Mouse (Mus musculus) CD4-positive, CD25-positive, alpha-beta regulatory T cell, adult 4 months (primary cell): ENCODE data around the gene Tmem50b. TPM values are rescaled to one million over a fixed set of nuclear protein-coding genes. Genes with fewer than 3 reads are reported as not detected.

Experiments
- ATAC-seq: one replicate; pipeline ENCODE4 v1.8.0; 2017
- polyA plus RNA-seq, 2 experiments: library from polyadenylated mRNA; unstranded; fragments of 100-300 nt; shearing (Covaris generic); gene quantifications; one replicate each; pipeline ENCODE4 v1.2.1; 2017

Tmem50b gene
- polyA plus RNA-seq, 2 experiments from 2014 or later, result 27.7 to 38.4 TPM

- no peak for ATAC-seq
These were observed 35.8 kb downstream of the Tmem50b start for GRCm38 (mm10) chr16:91561541-91562457.

- no peak for ATAC-seq
These were observed 36.5 kb downstream of the Tmem50b start for GRCm38 (mm10) chr16:91561099-91561498.

GRCm38 (mm10) chr16:91557693-91558092 lies 39.9 kb downstream of the Tmem50b start:
- ATAC-seq, result no peak

GRCm38 (mm10) chr16:91557214-91557613 lies 40.4 kb downstream of the Tmem50b start:
- ATAC-seq, result no peak

GRCm38 (mm10) chr16:91556659-91557058 lies 40.9 kb downstream of the Tmem50b start:
- ATAC-seq, result no peak

- ATAC-seq, result no peak
These were observed 42.5 kb downstream of the Tmem50b start for GRCm38 (mm10) chr16:91555017-91555605.

- ATAC-seq, result peak; percentile 66
These were observed 44.0 kb downstream of the Tmem50b start for GRCm38 (mm10) chr16:91553625-91554024.

- no peak for ATAC-seq
These were observed 45.5 kb downstream of the Tmem50b start for GRCm38 (mm10) chr16:91552072-91552471.

- no peak for ATAC-seq
These were observed 46.5 kb downstream of the Tmem50b start for GRCm38 (mm10) chr16:91551081-91551524.

GRCm38 (mm10) chr16:91549616-91550015 lies 48.0 kb downstream of the Tmem50b start:
- ATAC-seq, result no peak

- ATAC-seq, result peak; percentile 32
These were observed 48.6 kb downstream of the Tmem50b start for GRCm38 (mm10) chr16:91548996-91549395.

- ATAC-seq, result peak; percentile 9
These were observed 49.0 kb downstream of the Tmem50b start for GRCm38 (mm10) chr16:91548586-91548985.

GRCm38 (mm10) chr16:91547974-91548373 lies 49.6 kb downstream of the Tmem50b start:
- no peak for ATAC-seq

GRCm38 (mm10) chr16:91546836-91547741 lies 50.5 kb downstream of the Tmem50b start, which contains the start of gene Ifngr2:
Gene Ifngr2, plus strand, starts transcription at chr16:91547072.
- peak; percentile 35 for ATAC-seq

GRCm38 (mm10) chr16:91546391-91546835 lies 51.2 kb downstream of the Tmem50b start:
- peak; percentile 10 for ATAC-seq

- peak; percentile 55 for ATAC-seq
These were observed 51.9 kb downstream of the Tmem50b start for GRCm38 (mm10) chr16:91545597-91546281.

GRCm38 (mm10) chr16:91543619-91544018 lies 54.0 kb downstream of the Tmem50b start:
- ATAC-seq, result no peak

GRCm38 (mm10) chr16:91541573-91542081 lies 56.0 kb downstream of the Tmem50b start:
- peak; percentile 34 for ATAC-seq

GRCm38 (mm10) chr16:91538513-91538912 lies 59.1 kb downstream of the Tmem50b start:
- no peak for ATAC-seq

GRCm38 (mm10) chr16:91538051-91538450 lies 59.5 kb downstream of the Tmem50b start:
- no peak for ATAC-seq

GRCm38 (mm10) chr16:91537065-91537464 lies 60.5 kb downstream of the Tmem50b start:
- ATAC-seq, result no peak

- ATAC-seq, result no peak
These were observed 61.2 kb downstream of the Tmem50b start for GRCm38 (mm10) chr16:91536372-91536771.
